Mouse (Mus musculus): ENCODE measurements at regions not wholly inside any gene's neighbourhood (a gene's known extent, or its start where the extent isn't known, plus 50 kb on each side); places are given as distances from the start of the nearest gene placed in this dataset.

- no peak for TF ChIP-seq POLR2A (IDR thresholded peaks at IDR 0.05; ENCODE audit: borderline replicate concordance, extremely low read depth, low read depth, low read length)
- no peak for TF ChIP-seq CTCF (IDR thresholded peaks at IDR 0.05; ENCODE audit: insufficient read depth, low read length)
Observed at GRCm38 (mm10) chr6:51119691-51120302, 312.7 kb upstream of the Nfe2l3 start.

Data from lung, adult 2 months (tissue).